Mouse (Mus musculus) midbrain, embryonic 16.5 days (tissue): ENCODE data around the gene Zfp1. TPM values are rescaled to one million over a fixed set of nuclear protein-coding genes. Genes with fewer than 3 reads are reported as not detected.

Experiments
- ATAC-seq: fragments of 200-750 bp; cut with Nextera tagmentation; 2 replicates; pipeline ENCODE4 v1.8.0; 2017; ENCODE audit warnings: moderate TSS enrichment
- H3K27ac ChIP-seq: fragments of 300-500 bp; sonication (generic); 2 replicates; pipeline ENCODE4 v1.5.1; 2014; ENCODE audit warnings: mild to moderate bottlenecking, low read length, mixed read lengths
- H3K27me3 ChIP-seq: fragments of 300-500 bp; sonication (generic); 2 replicates; pipeline ENCODE4 v1.6.1; 2014; ENCODE audit warnings: low read depth, low read length, mixed read lengths; ENCODE audit not compliant: control insufficient read depth, insufficient read depth
- H3K36me3 ChIP-seq: fragments of 300-500 bp; sonication (generic); 2 replicates; pipeline ENCODE4 v1.6.1; 2014; ENCODE audit warnings: mild to moderate bottlenecking, low read length, moderate library complexity, mixed read lengths; ENCODE audit not compliant: control insufficient read depth, insufficient read depth
- H3K4me1 ChIP-seq: fragments of 300-500 bp; sonication (generic); 2 replicates; pipeline ENCODE4 v1.6.1; 2014; ENCODE audit warnings: mild to moderate bottlenecking, low read length, mixed read lengths; ENCODE audit not compliant: control insufficient read depth, insufficient read depth
- H3K4me2 ChIP-seq: fragments of 300-500 bp; sonication (generic); 2 replicates; pipeline ENCODE4 v1.6.1; 2014; ENCODE audit warnings: mild to moderate bottlenecking, low read length, mixed read lengths
- H3K4me3 ChIP-seq: fragments of 300-500 bp; sonication (generic); 2 replicates; pipeline ENCODE4 v1.5.1; 2014; ENCODE audit warnings: low read depth, mild to moderate bottlenecking, low read length, moderate library complexity, mixed read lengths
- H3K9ac ChIP-seq: fragments of 300-500 bp; sonication (generic); 2 replicates; pipeline ENCODE4 v1.6.1; 2014; ENCODE audit warnings: low read depth, low read length, mixed read lengths
- H3K9me3 ChIP-seq: fragments of 300-500 bp; sonication (generic); replicated peaks from 2 replicates; pipeline ENCODE4 v1.6.1; 2014; ENCODE audit warnings: mild to moderate bottlenecking, low read length, mixed read lengths; ENCODE audit not compliant: control insufficient read depth, poor library complexity, severe bottlenecking
- WGBS: fragments of 180-500 bp; shearing (Covaris S2); extraction: QIAGEN DNeasy Blood & Tissue Kit; methylation state at CpG from one replicate; pipeline ENCODE4 v1.1.7; 2014; 5-methylcytosine and 5-hydroxymethylcytosine counted together
- polyA plus RNA-seq: library from polyadenylated mRNA; unstranded; fragments of >200 nt; fragmentation: Nextera tagmentation; extraction: Ambion mirVana; gene quantifications from 2 replicates; pipeline ENCODE4 v1.2.1, GENCODE M21; 2015

Gene Zfp1
- polyA plus RNA-seq, 1 experiment from 2014 or later: 26.7 TPM

DNA sequence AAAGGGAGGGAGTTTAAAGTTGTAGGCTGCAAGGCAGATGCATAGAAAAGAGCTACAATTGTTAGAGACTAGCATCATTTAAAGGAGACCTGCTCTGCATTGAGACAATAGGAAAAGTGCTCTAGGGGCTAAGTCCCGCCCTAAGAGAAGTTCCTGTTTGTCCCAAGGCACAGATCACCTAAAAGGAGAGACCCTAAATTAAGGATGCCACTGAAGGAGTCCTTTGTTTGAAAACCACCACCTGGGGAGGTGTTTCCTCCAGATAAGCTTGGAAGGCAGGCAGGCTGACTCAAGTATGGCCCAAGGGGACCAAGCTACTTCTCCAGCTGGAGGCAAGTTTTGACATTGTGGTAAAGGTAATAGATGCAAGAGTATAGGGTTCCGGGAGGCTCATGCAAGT, 5.6 kb downstream of the Zfp1 start:
- WGBS: 75% methylated on average over 2 of the region's 2 CpGs
- Histone ChIP-seq H3K4me3 (no peak overlapping the region), H3K27me3 (no peaks in the 10 kb centered on the region), H3K9ac (no peak overlapping the region), H3K4me2 (no peak overlapping the region), H3K9me3 (no peaks in the 10 kb centered on the region), H3K27ac (no peak overlapping the region), H3K4me1 (peaks cover 3% of the 10 kb centered on the region), H3K36me3 (no peaks in the 10 kb centered on the region)
- no peak for ATAC-seq

DNA sequence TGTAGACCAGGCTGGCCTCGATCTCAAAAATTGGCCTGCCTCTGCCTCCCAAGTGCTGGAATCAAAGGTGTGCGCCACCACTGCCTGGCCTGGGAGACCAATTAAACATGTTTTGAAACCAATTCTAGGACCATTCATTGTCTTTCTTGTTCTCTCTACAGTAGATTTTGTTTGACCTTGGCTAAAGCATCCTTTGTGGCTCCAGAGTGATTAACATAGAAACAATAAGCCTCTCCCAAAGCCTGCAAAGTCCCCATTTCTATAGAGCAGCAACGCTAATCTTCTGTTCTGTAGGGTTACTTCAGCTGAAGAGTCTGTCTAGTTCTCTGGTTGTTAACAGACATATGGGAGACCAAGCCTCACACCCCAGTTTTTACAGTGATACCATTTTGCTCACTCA, 7.5 kb downstream of the Zfp1 start:
- no peaks in the 10 kb centered on the region for H3K4me1 ChIP-seq
- no peaks in the 10 kb centered on the region for H3K36me3 ChIP-seq
- no peaks in the 10 kb centered on the region for H3K27me3 ChIP-seq
- H3K4me3 ChIP-seq: no peak overlapping the region
- H3K9ac ChIP-seq: no peak overlapping the region
- no peak for ATAC-seq
- H3K27ac ChIP-seq: no peak overlapping the region
- no peaks in the 10 kb centered on the region for H3K9me3 ChIP-seq
- no peak overlapping the region for H3K4me2 ChIP-seq
- WGBS: 59% methylated on average over 3 of the region's 3 CpGs

- Histone ChIP-seq H3K4me1 (no peaks in the 10 kb centered on the region), H3K36me3 (no peaks in the 10 kb centered on the region), H3K27ac (no peak overlapping the region), H3K4me3 (no peak overlapping the region), H3K9me3 (no peaks in the 10 kb centered on the region), H3K27me3 (no peaks in the 10 kb centered on the region), H3K9ac (no peak overlapping the region), H3K4me2 (no peak overlapping the region)
- 99% methylated on average over 2 of the region's 2 CpGs for WGBS
- no peak for ATAC-seq
Observed at GRCm38 (mm10) chr8:111653524-111653923, 10.3 kb downstream of the Zfp1 start.

- H3K4me1 ChIP-seq: no peaks in the 10 kb centered on the region
- H3K9ac ChIP-seq: no peak overlapping the region
- no peaks in the 10 kb centered on the region for H3K9me3 ChIP-seq
- no peak overlapping the region for H3K27ac ChIP-seq
- no peaks in the 10 kb centered on the region for H3K36me3 ChIP-seq
- no peak overlapping the region for H3K4me3 ChIP-seq
- ATAC-seq: no peak
- WGBS: 20% methylated on average over 1 of the region's 1 CpGs
- no peak overlapping the region for H3K4me2 ChIP-seq
- no peaks in the 10 kb centered on the region for H3K27me3 ChIP-seq
Observed at GRCm38 (mm10) chr8:111657312-111657854, 14.2 kb downstream of the Zfp1 start.

DNA sequence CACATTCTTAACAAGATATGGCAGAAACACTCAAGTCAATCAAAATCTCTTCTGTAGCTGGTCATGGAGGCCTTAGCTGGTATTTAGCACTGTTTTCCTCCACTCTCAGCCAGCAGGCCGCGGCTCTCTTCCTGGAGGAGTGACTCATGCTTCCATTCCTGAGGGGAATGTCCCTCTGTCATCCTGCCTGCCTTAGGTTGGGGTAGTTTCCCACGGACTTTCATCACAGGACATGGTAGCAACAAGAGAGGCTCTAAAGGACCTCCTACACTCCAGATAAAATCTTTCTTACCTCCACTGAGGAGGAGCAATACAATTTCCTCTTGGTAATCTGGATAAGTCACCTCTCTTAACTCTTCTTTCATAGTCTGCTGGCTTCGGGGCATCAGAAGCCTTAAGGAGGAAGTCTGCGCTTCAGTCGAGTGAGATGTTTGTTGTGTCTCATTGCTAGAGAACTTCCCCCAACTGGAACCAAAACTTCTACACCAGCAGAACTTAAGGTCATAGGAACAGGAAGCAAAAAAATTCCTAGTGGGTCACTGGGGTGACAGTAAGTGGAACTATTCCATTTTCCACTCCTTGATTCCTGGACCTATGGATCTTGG, 15.7 kb downstream of the Zfp1 start:
- Histone ChIP-seq H3K4me1 (no peaks in the 10 kb centered on the region), H3K36me3 (no peaks in the 10 kb centered on the region), H3K4me2 (no peak overlapping the region), H3K9ac (no peak overlapping the region), H3K27ac (no peak overlapping the region), H3K27me3 (no peaks in the 10 kb centered on the region), H3K9me3 (no peaks in the 10 kb centered on the region), H3K4me3 (no peak overlapping the region)
- 91% methylated on average over 6 of the region's 6 CpGs for WGBS
- no peak for ATAC-seq

GRCm38 (mm10) chr8:111662473-111662872, 19.3 kb downstream of the Zfp1 start:
- WGBS: 88% methylated on average over 3 of the region's 3 CpGs

GRCm38 (mm10) chr8:111666751-111667150, 23.6 kb downstream of the Zfp1 start:
- Histone ChIP-seq H3K27me3 (no peaks in the 10 kb centered on the region), H3K36me3 (peaks cover 24% of the 10 kb centered on the region), H3K9ac (no peak overlapping the region), H3K9me3 (0 out of 2 replicates have a peak, but pooled peaks cover 2% of the 10 kb centered on the region), H3K4me3 (no peak overlapping the region), H3K4me1 (no peaks in the 10 kb centered on the region), H3K4me2 (no peak overlapping the region), H3K27ac (no peak overlapping the region)
- no peak for ATAC-seq
- WGBS: 94% methylated on average over 2 of the region's 2 CpGs

More at GRCm38 (mm10) chr8:111662473-111662872, 19.3 kb downstream of the Zfp1 start:
- Histone ChIP-seq H3K4me3 (no peak overlapping the region), H3K27ac (no peak overlapping the region), H3K4me1 (no peaks in the 10 kb centered on the region), H3K36me3 (no peaks in the 10 kb centered on the region), H3K4me2 (no peak overlapping the region), H3K9me3 (no peaks in the 10 kb centered on the region), H3K27me3 (no peaks in the 10 kb centered on the region), H3K9ac (no peak overlapping the region)
- no peak for ATAC-seq

GRCm38 (mm10) chr8:111676237-111676636, 33.0 kb downstream of the Zfp1 start:
- ATAC-seq: no peak
- H3K36me3 ChIP-seq: peaks cover 6% of the 10 kb centered on the region; the same call in 1 of the 2 replicates
- no peaks in the 10 kb centered on the region; the same call in 1 of the 2 replicates for H3K9me3 ChIP-seq
- no peaks in the 10 kb centered on the region for H3K4me1 ChIP-seq
- 77% methylated on average over 8 of the region's 8 CpGs for WGBS
- no peaks in the 10 kb centered on the region for H3K27me3 ChIP-seq
- no peak overlapping the region for H3K4me3 ChIP-seq
- no peak overlapping the region for H3K4me2 ChIP-seq
- no peak overlapping the region for H3K9ac ChIP-seq
- H3K27ac ChIP-seq: no peak overlapping the region

DNA sequence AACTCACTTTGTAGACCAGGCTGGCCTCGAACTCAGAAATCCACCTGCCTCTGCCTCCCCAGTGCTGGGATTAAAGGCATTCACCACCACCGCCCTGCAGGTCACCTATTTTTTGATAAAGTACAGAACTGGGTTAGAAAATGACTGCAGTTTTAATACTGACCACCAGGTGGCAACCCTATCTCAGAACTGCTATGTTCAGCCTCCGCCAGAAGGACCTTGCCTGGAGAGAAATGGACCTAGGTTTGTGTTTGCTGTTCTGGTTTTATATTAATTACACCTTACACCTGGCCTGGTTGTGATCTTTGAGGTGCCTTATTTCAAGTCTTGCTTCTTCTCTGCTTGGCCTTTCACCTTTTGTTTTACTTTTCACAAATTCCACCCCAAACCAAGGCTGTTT, 34.9 kb downstream of the Zfp1 start:
- Histone ChIP-seq H3K9ac (no peak overlapping the region), H3K27ac (no peak overlapping the region)
- WGBS: 27% methylated on average over 3 of the region's 3 CpGs

More for the DNA sequence above, 34.9 kb downstream of the Zfp1 start:
- Histone ChIP-seq H3K36me3 (no peaks in the 10 kb centered on the region), H3K4me2 (no peak overlapping the region), H3K4me3 (no peak overlapping the region), H3K4me1 (no peaks in the 10 kb centered on the region), H3K27me3 (no peaks in the 10 kb centered on the region), H3K9me3 (no peaks in the 10 kb centered on the region; the same call in 1 of the 2 replicates)
- ATAC-seq: no peak
